Mouse (Mus musculus) urinary bladder, postnatal 36 days (tissue): ENCODE results near the gene A530016L24Rik.

Source experiments
- DNase-seq, 2 experiments: peaks; one replicate each; pipeline ENCODE4 v3.0.0; 2022; ENCODE audit warnings: low spot score in 2 of 2, mixed read lengths in 1 of 2

A530016L24Rik gene

GRCm38 (mm10) chr12:112489134-112489533, at the start of gene A530016L24Rik:
A530016L24Rik (plus strand) TSS chr12:112489448.
- DNase-seq, result peak in 1 of 2 experiments; percentile 51

- no peak for DNase-seq
Observed at GRCm38 (mm10) chr12:112439993-112440392, 49.3 kb upstream of the A530016L24Rik start.

GRCm38 (mm10) chr12:112449144-112449827, 40.0 kb upstream of the A530016L24Rik start:
- no peak for DNase-seq

GRCm38 (mm10) chr12:112449828-112450180, 39.4 kb upstream of the A530016L24Rik start:
- DNase-seq, result no peak

GRCm38 (mm10) chr12:112450883-112451282, 38.4 kb upstream of the A530016L24Rik start:
- DNase-seq, result no peak

- no peak for DNase-seq
Observed at GRCm38 (mm10) chr12:112451381-112451780, 37.9 kb upstream of the A530016L24Rik start.

- no peak for DNase-seq
Observed at GRCm38 (mm10) chr12:112451826-112452225, 37.4 kb upstream of the A530016L24Rik start.

- no peak for DNase-seq
Observed at GRCm38 (mm10) chr12:112456144-112456713, 33.0 kb upstream of the A530016L24Rik start.

- no peak for DNase-seq
Observed at GRCm38 (mm10) chr12:112457839-112458238, 31.4 kb upstream of the A530016L24Rik start.

- DNase-seq, result no peak
Observed at GRCm38 (mm10) chr12:112462423-112462822, 26.8 kb upstream of the A530016L24Rik start.

GRCm38 (mm10) chr12:112463209-112463608, 26.0 kb upstream of the A530016L24Rik start:
- no peak for DNase-seq

GRCm38 (mm10) chr12:112463750-112464444, 25.4 kb upstream of the A530016L24Rik start:
- DNase-seq, result no peak

- no peak for DNase-seq
Observed at GRCm38 (mm10) chr12:112464516-112464915, 24.7 kb upstream of the A530016L24Rik start.

GRCm38 (mm10) chr12:112465928-112466327, 23.3 kb upstream of the A530016L24Rik start:
- no peak for DNase-seq

- DNase-seq, result no peak
Observed at GRCm38 (mm10) chr12:112467387-112467786, 21.9 kb upstream of the A530016L24Rik start.

GRCm38 (mm10) chr12:112469393-112469792, 19.9 kb upstream of the A530016L24Rik start:
- no peak for DNase-seq

GRCm38 (mm10) chr12:112470216-112470615, 19.0 kb upstream of the A530016L24Rik start:
- DNase-seq, result no peak

GRCm38 (mm10) chr12:112473777-112474176, 15.5 kb upstream of the A530016L24Rik start:
- peak; percentile 70 to 85 for DNase-seq

- no peak for DNase-seq
Observed at GRCm38 (mm10) chr12:112489535-112489934, 287 bp downstream of the A530016L24Rik start.

GRCm38 (mm10) chr12:112490444-112490939, 1.2 kb downstream of the A530016L24Rik start:
- peak in 1 of 2 experiments; percentile 33 for DNase-seq

GRCm38 (mm10) chr12:112496136-112496535, 6.9 kb downstream of the A530016L24Rik start:
- DNase-seq, result peak in 1 of 2 experiments; percentile 62

GRCm38 (mm10) chr12:112497731-112498130, 8.5 kb downstream of the A530016L24Rik start:
- no peak for DNase-seq
